Mouse (Mus musculus) NIH3T3 (cell line): ENCODE results near the gene Ccdc63.

Experiments
- DNase-seq: peaks from one replicate; pipeline ENCODE4 v3.0.0-alpha.2; 2012; ENCODE audit warnings: low read depth

The Ccdc63 gene

DNA sequence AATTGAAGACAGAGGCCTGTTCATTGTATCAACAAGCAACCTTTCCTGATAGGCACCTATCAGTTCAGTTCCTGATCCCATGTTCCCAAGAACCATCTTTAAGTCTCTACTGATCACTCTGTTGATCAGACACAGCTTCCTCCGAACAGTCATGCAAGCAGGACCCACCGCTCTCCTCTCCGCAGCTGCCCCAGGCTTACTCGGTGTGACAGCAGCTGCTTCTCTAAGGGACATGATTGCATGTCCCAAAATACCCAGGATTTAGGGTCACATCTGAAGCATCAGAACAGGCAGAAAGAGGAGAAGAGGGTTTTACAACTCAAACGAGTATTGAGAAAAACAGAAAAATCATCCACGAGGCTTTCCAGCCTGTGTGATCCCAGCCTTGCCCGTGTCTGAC is 55.3 kb downstream of the Ccdc63 start:
- no peak for DNase-seq

DNA sequence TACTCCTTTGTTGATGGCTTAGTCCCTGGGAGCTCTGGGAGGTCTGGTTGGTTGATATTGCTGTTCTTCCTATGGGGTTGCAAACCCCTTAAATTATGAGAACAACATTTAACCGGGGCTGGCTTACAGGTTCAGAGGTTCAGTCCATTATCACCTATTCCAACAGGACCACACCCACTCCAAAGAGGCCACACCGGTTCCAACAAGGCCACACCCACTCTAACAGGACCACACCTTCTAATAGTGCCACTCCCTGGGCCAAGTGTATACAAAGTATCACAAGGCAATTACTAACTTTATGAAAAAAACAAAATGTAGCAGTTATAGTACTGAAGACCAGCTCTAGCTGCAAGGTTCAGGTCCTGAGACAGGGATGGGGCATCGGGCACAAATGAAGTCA is 56.2 kb downstream of the Ccdc63 start:
- no peak for DNase-seq

DNA sequence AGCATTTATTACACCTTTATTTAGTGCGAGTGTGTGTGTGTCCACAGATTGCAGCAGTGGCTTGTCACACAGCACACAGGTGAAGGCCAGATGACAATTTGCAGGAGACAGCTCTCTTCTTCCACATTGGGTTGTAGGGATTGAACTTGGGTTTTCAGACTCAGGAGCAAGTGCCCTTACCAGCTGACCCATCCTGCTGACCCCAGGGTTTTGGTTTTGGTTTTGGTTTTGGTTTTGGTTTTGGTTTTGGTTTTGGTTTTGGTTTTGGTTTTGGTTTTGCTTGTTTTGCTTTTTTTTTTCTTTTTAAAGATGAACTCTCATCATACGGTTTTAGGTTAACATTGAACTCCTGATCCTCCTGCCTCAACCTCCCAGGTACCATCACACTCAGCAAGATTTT is 57.3 kb downstream of the Ccdc63 start:
- no peak for DNase-seq

DNA sequence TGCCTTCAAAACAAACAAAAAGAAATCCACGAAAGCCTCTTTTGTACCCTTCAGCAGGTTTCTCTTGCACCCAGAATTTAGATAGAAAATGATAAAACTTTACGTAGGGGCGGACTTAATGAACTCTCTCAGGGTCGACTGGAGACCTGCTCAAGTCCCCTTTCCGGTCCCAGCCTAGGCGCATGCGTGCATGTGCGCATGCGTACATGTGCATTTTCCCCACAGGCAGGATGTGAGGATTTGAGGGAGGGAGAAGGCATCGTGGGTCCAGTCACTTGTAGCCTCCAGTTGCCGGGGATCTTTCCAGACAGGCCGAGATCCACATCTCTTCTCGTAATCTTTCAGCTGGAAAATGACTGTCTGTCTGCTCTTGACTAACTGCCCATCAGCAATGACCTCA is 59.2 kb downstream of the Ccdc63 start:
- no peak for DNase-seq

DNA sequence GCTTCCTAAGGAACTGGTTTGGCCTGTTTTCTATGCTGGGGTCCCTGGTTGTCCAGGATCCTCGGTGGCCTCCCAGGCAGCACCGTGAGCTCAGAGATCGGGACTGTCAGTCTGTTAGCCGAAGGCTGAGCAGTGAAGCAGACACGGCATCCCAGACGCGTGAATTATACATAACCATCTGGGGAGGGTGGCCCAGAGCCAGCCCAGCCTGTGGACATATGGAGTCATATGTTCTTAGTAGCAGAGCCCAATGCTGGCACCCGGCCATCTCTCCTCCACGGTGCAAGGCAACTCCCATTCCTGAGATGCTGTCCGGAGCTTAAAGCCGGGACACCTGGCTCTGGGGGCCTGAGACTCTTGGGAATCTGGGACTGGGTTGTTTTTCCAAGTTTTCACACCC is 59.7 kb downstream of the Ccdc63 start:
- peak; percentile 41 for DNase-seq

DNA sequence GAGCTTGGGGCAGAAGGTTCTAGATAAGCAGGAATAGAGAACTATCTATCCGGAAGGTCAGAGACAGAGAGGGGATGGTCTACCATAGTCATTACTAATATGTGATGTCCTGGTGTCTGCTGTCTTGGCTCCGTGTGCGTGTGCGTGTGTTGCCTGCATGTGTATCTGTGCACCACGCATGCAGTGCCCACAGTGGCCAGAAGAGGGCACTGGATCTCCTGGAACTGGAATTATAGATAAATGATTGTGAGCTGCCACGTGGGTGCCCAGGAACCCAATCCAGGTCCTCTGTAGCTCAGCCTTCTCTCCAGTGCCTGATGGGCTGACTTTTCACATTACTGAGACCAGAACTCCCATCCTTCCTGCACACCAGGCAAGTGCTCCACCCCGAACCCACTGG is 60.8 kb downstream of the Ccdc63 start:
- no peak for DNase-seq

DNA sequence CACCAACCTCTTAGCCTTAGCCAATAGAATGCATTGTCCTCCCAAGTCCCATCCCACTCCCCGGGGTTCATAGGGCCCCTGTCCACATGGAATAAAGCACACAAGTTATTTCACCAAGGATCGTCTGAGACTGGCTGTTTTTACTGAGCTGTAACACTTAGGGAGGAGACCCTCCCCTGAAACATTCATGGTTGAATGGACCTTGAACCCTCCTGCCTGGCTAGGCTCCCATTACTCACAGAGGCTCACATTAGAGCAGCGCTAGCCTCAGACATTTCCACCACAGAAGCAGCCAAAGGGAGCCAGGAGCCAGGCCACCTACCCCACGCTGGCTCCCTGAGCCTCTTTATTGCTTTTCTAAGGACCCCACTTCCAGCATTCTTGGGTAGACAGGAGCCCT is 63.4 kb downstream of the Ccdc63 start:
- DNase-seq = no peak

DNA sequence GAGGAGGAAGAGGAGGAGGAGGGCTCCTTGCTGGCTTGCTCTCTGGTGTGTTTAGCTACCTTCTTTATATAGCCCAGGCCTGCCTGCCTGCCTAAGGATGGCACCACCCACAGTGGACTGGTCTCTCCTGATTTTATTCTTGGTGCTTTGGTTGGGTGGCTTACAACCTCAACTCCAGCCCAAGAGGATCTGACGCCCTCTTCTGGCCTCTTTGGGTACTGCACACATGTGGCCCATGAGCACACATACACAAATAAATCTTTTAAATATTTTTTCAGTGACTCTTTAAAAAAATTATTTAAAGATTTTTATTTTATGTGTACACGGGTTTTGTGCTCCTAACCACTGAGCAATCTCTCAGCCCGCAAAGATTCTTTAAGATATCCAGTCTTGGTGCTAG is 64.9 kb downstream of the Ccdc63 start:
- DNase-seq = no peak

DNA sequence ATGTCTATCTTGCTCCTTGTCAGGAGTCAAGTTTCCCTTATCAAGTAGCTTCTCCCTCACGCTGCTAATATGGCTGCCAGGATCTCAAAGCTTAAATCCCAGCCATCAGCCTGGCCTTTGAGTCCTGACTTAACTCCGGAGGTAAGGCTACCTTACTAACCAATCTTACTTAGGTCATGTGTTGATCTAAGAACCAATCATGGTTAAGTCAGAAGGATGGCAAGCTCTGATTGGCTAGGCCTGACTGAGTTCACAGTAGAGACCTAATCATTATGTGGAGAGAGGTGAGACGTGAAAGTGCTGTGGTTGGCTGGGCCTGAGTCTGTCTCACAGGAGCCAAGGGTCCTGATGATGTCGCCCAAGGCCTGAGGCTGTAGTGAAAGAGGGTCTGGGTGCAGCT is 68.6 kb downstream of the Ccdc63 start:
- no peak for DNase-seq

DNA sequence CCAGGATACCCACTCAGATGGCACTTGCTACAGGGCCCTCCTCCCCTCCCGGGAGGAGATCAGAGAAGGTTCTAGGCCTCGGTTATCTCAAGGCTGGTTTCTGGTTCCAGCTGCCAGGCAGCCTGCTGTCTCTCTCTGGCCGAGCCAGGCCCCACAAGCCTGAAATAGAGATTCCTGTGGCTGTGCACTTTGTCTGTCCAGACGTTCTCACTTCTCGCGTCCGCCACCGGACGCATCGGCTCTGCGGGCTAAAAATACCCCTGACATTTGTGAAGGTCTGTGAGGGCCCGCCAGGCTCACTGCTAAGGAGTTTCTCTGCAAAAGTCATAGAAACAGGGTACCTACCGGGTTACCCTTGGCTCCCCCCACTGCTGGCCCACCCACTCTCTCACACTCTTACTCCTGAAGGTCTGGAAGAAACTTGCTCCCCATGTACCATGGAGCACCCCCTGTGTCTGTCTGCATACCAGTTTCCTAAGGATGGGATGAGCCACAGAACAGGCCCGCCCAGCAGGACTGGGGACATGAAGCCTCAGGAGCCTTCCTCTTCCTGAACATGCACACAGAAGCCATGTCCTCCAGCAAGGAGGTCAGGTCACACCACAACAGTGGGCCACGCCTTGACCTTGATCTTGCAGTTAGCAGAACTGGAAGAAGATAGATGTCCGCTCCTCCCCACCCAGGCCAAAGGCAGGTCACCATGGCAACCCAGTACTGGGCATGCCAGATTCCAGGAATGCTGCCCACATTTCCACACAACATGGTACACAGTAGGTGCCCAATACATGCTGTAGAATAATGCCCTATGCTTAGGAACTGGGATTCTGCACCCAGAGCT is 69.4 kb downstream of the Ccdc63 start:
- no peak for DNase-seq

DNA sequence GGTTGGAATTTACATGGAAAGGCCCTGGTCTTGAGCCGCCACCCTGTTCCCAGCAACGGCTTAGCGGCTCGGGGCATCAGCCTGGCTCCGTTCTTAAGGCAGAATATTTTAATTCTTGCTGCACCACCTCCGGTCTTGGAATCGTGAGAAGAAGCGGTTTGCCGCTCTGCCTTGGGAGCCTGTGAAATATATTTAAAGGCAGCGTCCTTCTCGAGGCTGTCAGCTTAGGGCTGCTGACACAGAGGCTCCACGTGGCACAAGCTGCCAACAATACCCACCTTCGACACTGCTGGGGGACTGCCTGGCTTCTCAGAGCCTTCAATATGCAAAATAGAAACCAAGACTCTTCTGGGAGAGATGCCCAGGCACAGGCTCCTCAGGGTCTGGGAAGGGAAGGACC is 72.1 kb downstream of the Ccdc63 start:
- no peak for DNase-seq

DNA sequence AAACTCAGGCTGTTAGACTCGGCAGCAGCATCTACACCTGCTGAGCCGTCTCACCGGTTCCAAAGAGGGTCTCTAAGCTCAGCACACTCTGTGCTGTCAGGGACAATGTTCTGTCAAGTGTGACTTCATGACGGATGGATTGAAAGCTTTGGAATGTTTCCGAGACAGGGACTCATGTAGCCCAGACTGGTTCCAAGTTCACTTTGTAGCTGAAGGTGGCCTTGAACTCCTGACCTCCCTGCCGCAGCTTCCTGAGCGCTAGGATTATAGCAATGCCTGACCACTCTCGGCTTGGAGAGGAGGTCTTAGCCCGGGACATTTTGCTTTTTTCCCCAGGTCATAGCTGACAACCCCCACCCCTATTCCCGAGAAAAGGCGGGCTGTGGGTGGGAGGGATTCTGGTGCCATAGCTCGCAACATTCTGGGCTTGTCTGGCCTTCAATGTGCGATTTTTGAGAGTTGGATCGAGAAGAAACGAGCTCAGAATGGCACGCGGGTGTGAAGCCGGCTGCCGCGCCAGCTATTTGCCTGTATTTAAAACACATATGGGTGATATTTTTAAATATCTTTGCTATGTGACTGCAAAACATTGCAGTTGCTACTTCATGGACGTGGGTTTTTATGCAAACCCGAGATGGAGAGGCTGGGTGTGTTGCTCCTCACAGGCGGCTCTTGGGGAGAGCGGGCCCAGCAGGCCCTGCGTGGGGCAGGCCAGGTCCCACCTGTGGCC is 77.3 kb downstream of the Ccdc63 start:
- no peak for DNase-seq

DNA sequence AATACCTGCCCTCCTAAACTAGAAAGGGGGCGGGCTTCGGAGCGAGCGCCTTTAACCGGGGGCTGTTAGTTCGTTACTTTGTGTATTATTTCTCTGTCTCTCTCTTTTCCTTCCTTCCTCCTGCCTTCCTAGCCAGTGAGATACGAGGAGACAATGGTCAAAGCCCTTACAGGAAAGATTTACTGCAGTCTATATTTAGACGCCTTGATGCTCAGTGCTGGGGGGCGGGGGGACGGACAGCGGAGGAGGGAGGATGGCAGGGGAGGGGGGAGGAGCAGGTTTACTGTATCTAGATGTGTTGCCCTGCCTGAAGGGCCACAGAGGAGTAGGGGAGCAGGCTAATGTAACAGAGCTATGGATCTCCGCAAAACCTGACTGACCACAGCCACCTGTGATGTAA is 78.1 kb downstream of the Ccdc63 start:
- DNase-seq = no peak

DNA sequence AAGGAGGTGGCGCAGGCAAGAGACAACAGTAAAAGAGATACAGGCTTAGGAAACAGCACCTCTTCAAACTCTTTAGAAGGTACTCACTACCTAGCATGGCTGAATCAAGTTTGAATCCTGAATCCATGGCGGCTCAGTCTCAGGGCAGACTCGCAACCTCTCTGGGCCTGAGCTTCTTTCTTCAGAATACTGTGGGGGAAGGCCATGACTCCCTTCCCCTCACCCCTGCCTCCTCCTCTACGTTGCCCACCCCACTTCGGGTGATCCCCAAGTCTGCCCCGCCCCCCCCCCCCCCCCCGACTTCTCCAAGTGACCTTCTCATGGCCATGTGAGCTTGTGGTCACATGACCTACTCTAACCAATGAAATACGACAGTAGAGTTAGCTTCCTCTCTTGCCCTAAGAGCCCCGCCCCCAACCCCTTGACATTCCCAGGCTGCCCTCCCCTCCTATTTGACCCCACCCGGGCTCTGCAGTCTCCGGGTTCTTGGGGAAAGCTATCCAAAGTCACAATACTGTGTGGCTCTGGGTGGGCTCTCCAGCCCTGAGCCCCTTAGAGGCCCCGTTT is 79.8 kb downstream of the Ccdc63 start:
- no peak for DNase-seq

DNA sequence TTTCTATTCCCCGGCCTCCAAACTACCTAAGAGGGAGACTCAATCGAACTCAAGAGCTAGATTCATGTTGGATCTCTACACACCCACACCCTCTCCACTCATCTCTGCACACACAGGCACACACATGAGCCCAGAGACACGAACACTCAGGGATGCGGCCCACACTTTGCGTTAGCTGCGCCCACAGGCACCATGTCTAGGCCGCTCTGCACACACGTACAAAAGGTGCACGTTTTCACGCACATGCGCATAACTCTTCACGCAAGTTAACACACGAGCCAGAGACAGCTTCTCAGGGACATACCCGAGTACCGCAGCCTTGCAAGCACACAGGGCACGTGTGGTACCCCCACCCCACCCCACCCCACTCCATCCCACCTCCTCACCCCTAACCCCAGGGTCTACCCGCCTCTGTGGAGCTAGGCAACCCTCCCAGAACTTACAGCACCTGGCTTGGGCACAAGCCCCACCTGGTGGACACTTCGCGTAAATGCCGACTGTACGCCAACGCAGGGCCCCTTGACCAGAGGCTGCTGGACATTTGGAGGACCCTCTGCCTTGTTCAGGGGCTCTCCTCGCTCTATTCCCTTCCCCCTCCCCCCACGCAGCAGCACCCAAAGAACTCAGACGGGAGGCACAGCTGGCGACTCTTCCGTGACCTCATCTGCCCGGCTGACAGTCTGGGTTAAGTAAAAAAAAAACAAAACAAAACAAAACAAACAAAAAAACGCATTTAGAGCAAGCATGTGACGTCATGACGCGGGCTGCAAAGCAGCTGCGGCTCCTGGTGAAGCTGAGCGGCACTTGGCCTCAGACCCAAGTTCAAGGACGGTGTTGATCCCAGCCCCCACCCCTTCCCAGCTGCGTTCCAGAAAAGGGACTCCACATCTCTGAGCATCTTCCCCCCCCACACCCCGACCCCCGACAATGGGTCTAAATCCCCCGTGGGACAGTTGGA is 81.3 kb downstream of the Ccdc63 start:
- peak; percentile 68 for DNase-seq
